Mouse (Mus musculus): ENCODE results near the gene Kctd2. TPM values are rescaled to one million over a fixed set of nuclear protein-coding genes. Genes with fewer than 3 reads are reported as not detected.
A peak's percentile ranks its signal among the peaks of the same experiment; 100 is the strongest.
"Not testable (repeated sequence)": the region's sequence is repeated elsewhere in the genome, so short reads cannot be mapped to it uniquely, and the experiment has no call there.

Gene Kctd2
- polyA plus RNA-seq, 1 experiment: 32.4 TPM

- WGBS: 67% methylated on average over 16 of the region's 16 CpGs
- Histone ChIP-seq H3K27ac (ENCODE audit: control insufficient read depth, insufficient read depth, low read depth, low read length, poor library complexity) (no peak within 1 kb of the TSS), H3K4me1 (ENCODE audit: control insufficient read depth, insufficient read depth, low read length) (no peaks in the 10 kb centered on the region), H3K4me3 (replicated peaks; ENCODE audit: control insufficient read depth, low read depth, low read length) (no peak within 1 kb of the TSS)
- no peak for TF ChIP-seq CTCF (IDR thresholded peaks at IDR 0.05; ENCODE audit: control insufficient read depth, insufficient read depth, low read length)
- TF ChIP-seq POLR2A (IDR thresholded peaks at IDR 0.05; ENCODE audit: borderline replicate concordance, control insufficient read depth, low read depth, low read length): no peak
Observed at GRCm38 (mm10) chr11:115462243-115462891, 42.4 kb downstream of the Kctd2 start, which contains the start of gene Slc16a5. Gene Slc16a5 (plus strand): TSS chr11:115462474.

GRCm38 (mm10) chr11:115463397-115463796, 43.5 kb downstream of the Kctd2 start:
- no peaks in the 10 kb centered on the region for H3K4me1 ChIP-seq (ENCODE audit: control insufficient read depth, insufficient read depth, low read length)
- TF ChIP-seq CTCF (IDR thresholded peaks at IDR 0.05; ENCODE audit: control insufficient read depth, insufficient read depth, low read length) (no peak), POLR2A (IDR thresholded peaks at IDR 0.05; ENCODE audit: borderline replicate concordance, control insufficient read depth, low read depth, low read length) (no peak)
- H3K4me3 ChIP-seq (replicated peaks; ENCODE audit: control insufficient read depth, low read depth, low read length): no peak overlapping the region
- H3K27ac ChIP-seq (ENCODE audit: control insufficient read depth, insufficient read depth, low read depth, low read length, poor library complexity): no peak overlapping the region
- WGBS: 71% methylated on average over 11 of the region's 11 CpGs

GRCm38 (mm10) chr11:115464851-115465250, 44.9 kb downstream of the Kctd2 start:
- WGBS: 77% methylated on average over 8 of the region's 8 CpGs
- TF ChIP-seq POLR2A (IDR thresholded peaks at IDR 0.05; ENCODE audit: borderline replicate concordance, control insufficient read depth, low read depth, low read length): no peak
- no peak for TF ChIP-seq CTCF (IDR thresholded peaks at IDR 0.05; ENCODE audit: control insufficient read depth, insufficient read depth, low read length)
- Histone ChIP-seq H3K4me1 (ENCODE audit: control insufficient read depth, insufficient read depth, low read length) (no peaks in the 10 kb centered on the region), H3K4me3 (replicated peaks; ENCODE audit: control insufficient read depth, low read depth, low read length) (no peak overlapping the region), H3K27ac (ENCODE audit: control insufficient read depth, insufficient read depth, low read depth, low read length, poor library complexity) (no peak overlapping the region)

- no peak overlapping the region for H3K4me3 ChIP-seq (replicated peaks; ENCODE audit: control insufficient read depth, low read depth, low read length)
- H3K27ac ChIP-seq (ENCODE audit: control insufficient read depth, insufficient read depth, low read depth, low read length, poor library complexity): no peak overlapping the region
- WGBS: 87% methylated on average over 4 of the region's 4 CpGs
- no peak for TF ChIP-seq POLR2A (IDR thresholded peaks at IDR 0.05; ENCODE audit: borderline replicate concordance, control insufficient read depth, low read depth, low read length)
- TF ChIP-seq CTCF (IDR thresholded peaks at IDR 0.05; ENCODE audit: control insufficient read depth, insufficient read depth, low read length): no peak
- no peaks in the 10 kb centered on the region for H3K4me1 ChIP-seq (ENCODE audit: control insufficient read depth, insufficient read depth, low read length)
Observed at GRCm38 (mm10) chr11:115467217-115467618, 47.3 kb downstream of the Kctd2 start.

- peaks cover 4% of the 10 kb centered on the region for H3K4me1 ChIP-seq (ENCODE audit: control insufficient read depth, insufficient read depth, low read length)
Observed at GRCm38 (mm10) chr11:115472183-115472582, 52.3 kb downstream of the Kctd2 start.

GRCm38 (mm10) chr11:115473626-115474275, 53.8 kb downstream of the Kctd2 start:
- Histone ChIP-seq H3K27ac (ENCODE audit: control insufficient read depth, insufficient read depth, low read depth, low read length, poor library complexity) (no peak overlapping the region), H3K4me1 (ENCODE audit: control insufficient read depth, insufficient read depth, low read length) (peaks cover 6% of the 10 kb centered on the region), H3K4me3 (replicated peaks; ENCODE audit: control insufficient read depth, low read depth, low read length) (no peak overlapping the region)
- TF ChIP-seq POLR2A (IDR thresholded peaks at IDR 0.05; ENCODE audit: borderline replicate concordance, control insufficient read depth, low read depth, low read length) (no peak), CTCF (IDR thresholded peaks at IDR 0.05; ENCODE audit: control insufficient read depth, insufficient read depth, low read length) (peak; percentile 98)
- WGBS: 14% methylated on average over 15 of the region's 15 CpGs

More at GRCm38 (mm10) chr11:115472183-115472582, 52.3 kb downstream of the Kctd2 start:
- WGBS: 78% methylated on average over 7 of the region's 7 CpGs
- TF ChIP-seq CTCF (IDR thresholded peaks at IDR 0.05; ENCODE audit: control insufficient read depth, insufficient read depth, low read length) (no peak), POLR2A (IDR thresholded peaks at IDR 0.05; ENCODE audit: borderline replicate concordance, control insufficient read depth, low read depth, low read length) (no peak)
- Histone ChIP-seq H3K27ac (ENCODE audit: control insufficient read depth, insufficient read depth, low read depth, low read length, poor library complexity) (no peak overlapping the region), H3K4me3 (replicated peaks; ENCODE audit: control insufficient read depth, low read depth, low read length) (no peak overlapping the region)

GRCm38 (mm10) chr11:115475025-115475757, 55.3 kb downstream of the Kctd2 start, which contains the start of gene Armc7:
Gene Armc7 (plus strand): TSS chr11:115475667.
- Histone ChIP-seq H3K4me3 (replicated peaks; ENCODE audit: control insufficient read depth, low read depth, low read length) (peak within 1 kb of the TSS; percentile 94), H3K4me1 (ENCODE audit: control insufficient read depth, insufficient read depth, low read length) (peaks cover 7% of the 10 kb centered on the region), H3K27ac (ENCODE audit: control insufficient read depth, insufficient read depth, low read depth, low read length, poor library complexity) (peak within 1 kb of the TSS; percentile 97)
- 2% methylated on average over 26 of the region's 26 CpGs for WGBS
- TF ChIP-seq CTCF (IDR thresholded peaks at IDR 0.05; ENCODE audit: control insufficient read depth, insufficient read depth, low read length) (no peak), POLR2A (IDR thresholded peaks at IDR 0.05; ENCODE audit: borderline replicate concordance, control insufficient read depth, low read depth, low read length) (peak; percentile 44; the same call in 1 of the 2 replicates)

- WGBS: under 1% methylated on average over 28 of the region's 28 CpGs
Observed at GRCm38 (mm10) chr11:115475758-115476237, 55.9 kb downstream of the Kctd2 start.

GRCm38 (mm10) chr11:115476630-115477029, 56.7 kb downstream of the Kctd2 start:
- peak overlapping the region; percentile 71; the same call in 1 of the 2 replicates for H3K27ac ChIP-seq (ENCODE audit: control insufficient read depth, insufficient read depth, low read depth, low read length, poor library complexity)
- peak overlapping the region; percentile 94 for H3K4me3 ChIP-seq (replicated peaks; ENCODE audit: control insufficient read depth, low read depth, low read length)
- 72% methylated on average over 4 of the region's 4 CpGs for WGBS
- H3K4me1 ChIP-seq (ENCODE audit: control insufficient read depth, insufficient read depth, low read length): not testable (repeated sequence)

More at GRCm38 (mm10) chr11:115475758-115476237, 55.9 kb downstream of the Kctd2 start:
- Histone ChIP-seq H3K4me3 (replicated peaks; ENCODE audit: control insufficient read depth, low read depth, low read length) (peak overlapping the region; percentile 94), H3K4me1 (ENCODE audit: control insufficient read depth, insufficient read depth, low read length) (peaks cover 7% of the 10 kb centered on the region), H3K27ac (ENCODE audit: control insufficient read depth, insufficient read depth, low read depth, low read length, poor library complexity) (peak overlapping the region; percentile 97)
- TF ChIP-seq POLR2A (IDR thresholded peaks at IDR 0.05; ENCODE audit: borderline replicate concordance, control insufficient read depth, low read depth, low read length): no peak
- 0 out of 2 replicates have a peak, but pooled peaks have one; percentile 6 for TF ChIP-seq CTCF (IDR thresholded peaks at IDR 0.05; ENCODE audit: control insufficient read depth, insufficient read depth, low read length)

- H3K4me3 ChIP-seq (replicated peaks; ENCODE audit: control insufficient read depth, low read depth, low read length): peak overlapping the region; percentile 44
- WGBS: 25% methylated on average over 7 of the region's 7 CpGs
- not testable (repeated sequence) for H3K4me1 ChIP-seq (ENCODE audit: control insufficient read depth, insufficient read depth, low read length)
- peak overlapping the region; percentile 71 for H3K27ac ChIP-seq (ENCODE audit: control insufficient read depth, insufficient read depth, low read depth, low read length, poor library complexity)
Observed at GRCm38 (mm10) chr11:115477388-115477787, 57.5 kb downstream of the Kctd2 start.

All from bone marrow, adult 2 months (tissue).